Mouse (Mus musculus): Measurements from ENCODE around the gene Col5a3.

GRCm38 (mm10) chr9:20745129-20745966 is 69.5 kb downstream of the Col5a3 start:
- TF ChIP-seq CTCF (IDR thresholded peaks at IDR 0.05; ENCODE audit: extremely low read depth, insufficient read depth, insufficient read length, insufficient replicate concordance) (no peak), POLR2A (IDR thresholded peaks at IDR 0.05; ENCODE audit: low read depth, low read length) (no peak)
